Mouse (Mus musculus): Measurements from ENCODE around the gene Vax2. TPM values are rescaled to one million over a fixed set of nuclear protein-coding genes. Genes with fewer than 3 reads are reported as not detected.
A peak's percentile ranks its signal among the peaks of the same experiment; 100 is the strongest.

Gene Vax2
- total and polyA plus RNA-seq, 2 experiments from 2014 or later: not detected

DNA sequence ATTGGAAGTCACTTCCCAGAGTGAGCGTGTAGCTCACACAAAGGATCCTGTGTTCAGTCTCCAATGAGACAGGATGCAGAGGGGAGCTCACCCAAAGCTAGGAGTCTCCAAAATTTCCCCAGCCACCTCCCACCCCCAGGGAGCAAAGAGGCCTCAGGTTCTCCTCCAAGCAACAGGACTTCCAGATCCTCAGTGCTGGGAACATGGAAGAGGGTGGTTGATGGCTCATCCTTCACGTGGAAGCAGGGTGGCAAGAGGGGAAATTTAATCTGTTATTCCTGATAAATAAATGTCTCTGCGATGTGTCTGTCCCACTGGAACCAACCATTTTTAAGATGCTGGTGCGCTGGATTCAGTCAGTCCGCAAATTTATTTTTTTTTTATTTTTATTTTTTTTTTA is 6.4 kb upstream of the Vax2 start:
- no peak overlapping the region for H3K4me2 ChIP-seq (ENCODE audit: low read depth, low read length, poor library complexity, severe bottlenecking)
- no peak for DNase-seq (ENCODE audit: low spot score)
- H3K36me3 ChIP-seq (ENCODE audit: insufficient read depth, low read length): no peaks in the 10 kb centered on the region
- H3K9ac ChIP-seq (replicated peaks; ENCODE audit: low read length, poor library complexity, severe bottlenecking): no peak overlapping the region
- 16% methylated on average over 5 of the region's 5 CpGs for WGBS
- H3K27me3 ChIP-seq (ENCODE audit: insufficient read depth, low read length): peaks cover 88% of the 10 kb centered on the region
- no peaks in the 10 kb centered on the region for H3K4me1 ChIP-seq (ENCODE audit: insufficient read depth, low read length)
- no peak overlapping the region for H3K4me3 ChIP-seq (ENCODE audit: low read depth, low read length)
- no peak for TF ChIP-seq CTCF (IDR thresholded peaks at IDR 0.05)
- no peaks in the 10 kb centered on the region for H3K9me3 ChIP-seq (ENCODE audit: low read length)
- no peak overlapping the region for H3K27ac ChIP-seq (ENCODE audit: low read depth, low read length)
- ATAC-seq (ENCODE audit: low FRiP score): no peak

DNA sequence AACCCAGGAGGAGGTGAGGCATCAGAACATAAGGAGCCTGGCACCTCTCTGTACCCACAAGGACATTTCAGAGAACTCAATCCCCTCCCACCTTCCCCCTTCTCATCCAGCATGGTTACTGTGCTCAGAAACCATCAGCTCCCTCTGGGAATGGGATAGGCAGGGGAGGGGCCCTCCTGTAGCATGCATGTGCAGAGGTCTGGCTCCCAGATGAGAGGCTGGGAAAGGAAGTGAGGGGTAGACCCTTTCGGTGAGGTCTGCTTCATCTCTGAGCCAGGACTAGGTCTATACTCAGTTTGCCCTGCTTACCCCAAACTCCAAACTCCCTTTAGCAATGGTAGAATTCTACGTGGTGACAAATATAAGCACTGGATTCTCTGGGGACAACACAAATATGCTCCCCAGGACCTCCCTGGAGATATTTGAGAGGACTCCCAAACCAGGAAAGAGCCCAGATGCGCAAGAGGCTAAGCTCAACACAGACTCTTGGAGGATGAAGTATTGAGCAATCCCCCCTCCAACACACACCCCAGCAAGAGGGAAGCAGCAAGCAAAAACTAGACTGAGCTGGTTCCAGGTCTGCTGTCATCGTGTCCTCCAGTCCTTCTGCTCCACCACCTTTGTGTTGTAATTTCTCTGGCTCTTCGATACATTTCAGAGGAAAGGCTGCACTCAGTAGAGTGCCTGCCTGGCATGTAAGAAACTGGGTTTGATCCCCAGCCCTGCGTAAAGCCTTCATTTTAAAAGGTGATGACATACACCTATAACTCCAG is 3.1 kb upstream of the Vax2 start:
- WGBS: 6% methylated on average over 6 of the region's 6 CpGs
- H3K9ac ChIP-seq (replicated peaks; ENCODE audit: low read length, poor library complexity, severe bottlenecking): no peak overlapping the region
- DNase-seq (ENCODE audit: low spot score) (no peak), ATAC-seq (ENCODE audit: low FRiP score) (no peak)
- H3K36me3 ChIP-seq (ENCODE audit: insufficient read depth, low read length): no peaks in the 10 kb centered on the region
- no peaks in the 10 kb centered on the region for H3K9me3 ChIP-seq (ENCODE audit: low read length)
- peaks cover 4% of the 10 kb centered on the region; the same call in 1 of the 2 replicates for H3K4me1 ChIP-seq (ENCODE audit: insufficient read depth, low read length)
- no peak overlapping the region for H3K4me3 ChIP-seq (ENCODE audit: low read depth, low read length)
- no peak overlapping the region for H3K27ac ChIP-seq (ENCODE audit: low read depth, low read length)
- H3K4me2 ChIP-seq (ENCODE audit: low read depth, low read length, poor library complexity, severe bottlenecking): no peak overlapping the region
- H3K27me3 ChIP-seq (ENCODE audit: insufficient read depth, low read length): peaks cover 92% of the 10 kb centered on the region
- no peak for TF ChIP-seq CTCF (IDR thresholded peaks at IDR 0.05)

DNA sequence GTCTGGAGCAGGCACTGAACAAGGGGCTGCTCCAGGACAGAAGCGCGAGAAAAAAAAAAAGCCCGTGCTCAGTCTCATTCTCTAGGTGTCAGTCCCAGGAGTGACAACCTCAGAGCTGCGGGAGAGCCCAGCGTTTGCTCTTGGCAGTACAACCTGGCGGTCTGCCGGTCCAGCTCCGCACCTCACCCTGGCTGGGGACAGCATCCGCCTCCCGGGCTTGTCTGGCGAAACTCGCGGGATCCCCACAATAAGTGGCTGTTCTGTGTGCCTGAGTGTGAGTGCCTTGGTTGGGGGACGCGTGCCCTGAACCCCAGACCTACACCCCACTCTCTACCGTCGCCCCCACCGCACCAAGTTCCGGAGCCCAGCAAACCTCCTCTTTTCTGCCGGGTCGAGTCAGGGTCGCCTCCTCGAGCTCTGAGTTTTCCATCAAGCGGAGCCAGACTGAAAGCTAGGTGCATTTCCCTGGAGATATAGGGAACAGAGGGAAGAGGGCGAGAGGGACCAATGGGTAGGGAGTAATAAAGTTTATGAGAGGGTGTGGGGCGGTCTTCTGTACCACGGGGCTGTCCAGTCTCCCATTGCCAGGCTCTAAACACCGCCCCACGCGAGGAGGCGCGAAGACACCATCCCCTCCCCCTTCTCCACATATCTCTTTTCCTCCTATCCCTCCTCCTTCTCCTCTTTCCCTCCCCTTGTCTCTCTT is 550 bp upstream of the Vax2 start:
- WGBS: 1% methylated on average over 29 of the region's 32 CpGs
- H3K4me2 ChIP-seq (ENCODE audit: low read depth, low read length, poor library complexity, severe bottlenecking): peak overlapping the region; percentile 45
- no peak for ATAC-seq (ENCODE audit: low FRiP score)
- H3K9me3 ChIP-seq (ENCODE audit: low read length): no peaks in the 10 kb centered on the region
- no peak for DNase-seq (ENCODE audit: low spot score)
- peaks cover 4% of the 10 kb centered on the region; the same call in 1 of the 2 replicates for H3K4me1 ChIP-seq (ENCODE audit: insufficient read depth, low read length)
- H3K27ac ChIP-seq (ENCODE audit: low read depth, low read length): no peak overlapping the region
- peak overlapping the region; percentile 25; the same call in 1 of the 2 replicates for H3K4me3 ChIP-seq (ENCODE audit: low read depth, low read length)
- H3K27me3 ChIP-seq (ENCODE audit: insufficient read depth, low read length): peaks cover 95% of the 10 kb centered on the region
- no peak for TF ChIP-seq CTCF (IDR thresholded peaks at IDR 0.05)
- H3K9ac ChIP-seq (replicated peaks; ENCODE audit: low read length, poor library complexity, severe bottlenecking): no peak overlapping the region
- H3K36me3 ChIP-seq (ENCODE audit: insufficient read depth, low read length): no peaks in the 10 kb centered on the region

DNA sequence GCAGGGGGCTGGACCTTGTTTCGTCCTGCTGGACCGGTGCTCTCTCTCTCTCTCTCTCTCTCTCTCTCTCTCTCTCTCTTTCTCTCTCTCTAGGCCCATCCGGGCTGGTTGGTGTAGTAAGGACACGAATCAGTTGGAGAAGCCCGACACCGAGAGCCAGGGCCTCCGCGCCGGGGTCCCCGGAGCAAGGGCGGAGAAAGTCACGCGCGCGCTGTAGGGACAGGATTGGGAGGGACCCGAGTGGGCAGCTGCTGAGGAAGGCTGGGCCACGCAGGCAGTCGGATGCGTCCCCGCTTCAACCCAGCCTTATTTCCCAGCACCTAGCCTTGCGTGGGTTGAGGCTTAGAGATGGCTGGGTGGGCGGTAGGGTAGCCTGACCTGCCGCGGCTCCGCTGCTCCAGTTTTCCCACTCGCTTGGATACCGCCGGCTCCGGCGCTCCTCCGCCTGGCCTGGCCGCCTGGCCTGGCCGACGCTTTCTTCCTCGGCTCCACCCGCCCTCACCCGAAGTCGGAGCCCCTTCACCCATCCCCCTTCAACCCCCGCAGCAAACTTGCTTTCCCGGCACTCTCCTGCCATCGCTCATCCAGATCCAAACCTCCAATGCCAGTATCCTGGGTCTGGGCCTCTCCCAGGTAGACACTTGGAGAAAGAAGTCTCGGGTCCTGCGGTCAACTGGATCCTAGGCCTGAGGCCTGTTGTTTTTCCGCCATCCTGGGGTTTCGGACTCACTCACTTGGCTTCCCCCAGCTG is 836 bp downstream of the Vax2 start:
- Histone ChIP-seq H3K4me1 (ENCODE audit: insufficient read depth, low read length) (peaks cover 4% of the 10 kb centered on the region; the same call in 1 of the 2 replicates), H3K4me2 (ENCODE audit: low read depth, low read length, poor library complexity, severe bottlenecking) (peak overlapping the region; percentile 45; the same call in 1 of the 2 replicates), H3K4me3 (ENCODE audit: low read depth, low read length) (peak overlapping the region; percentile 25; the same call in 1 of the 2 replicates), H3K36me3 (ENCODE audit: insufficient read depth, low read length) (no peaks in the 10 kb centered on the region), H3K9me3 (ENCODE audit: low read length) (no peaks in the 10 kb centered on the region), H3K27ac (ENCODE audit: low read depth, low read length) (no peak overlapping the region), H3K27me3 (ENCODE audit: insufficient read depth, low read length) (peaks cover 91% of the 10 kb centered on the region), H3K9ac (replicated peaks; ENCODE audit: low read length, poor library complexity, severe bottlenecking) (no peak overlapping the region)
- DNase-seq (ENCODE audit: low spot score): no peak
- no peak for ATAC-seq (ENCODE audit: low FRiP score)
- no peak for TF ChIP-seq CTCF (IDR thresholded peaks at IDR 0.05)
- WGBS: 2% methylated on average over 44 of the region's 45 CpGs

DNA sequence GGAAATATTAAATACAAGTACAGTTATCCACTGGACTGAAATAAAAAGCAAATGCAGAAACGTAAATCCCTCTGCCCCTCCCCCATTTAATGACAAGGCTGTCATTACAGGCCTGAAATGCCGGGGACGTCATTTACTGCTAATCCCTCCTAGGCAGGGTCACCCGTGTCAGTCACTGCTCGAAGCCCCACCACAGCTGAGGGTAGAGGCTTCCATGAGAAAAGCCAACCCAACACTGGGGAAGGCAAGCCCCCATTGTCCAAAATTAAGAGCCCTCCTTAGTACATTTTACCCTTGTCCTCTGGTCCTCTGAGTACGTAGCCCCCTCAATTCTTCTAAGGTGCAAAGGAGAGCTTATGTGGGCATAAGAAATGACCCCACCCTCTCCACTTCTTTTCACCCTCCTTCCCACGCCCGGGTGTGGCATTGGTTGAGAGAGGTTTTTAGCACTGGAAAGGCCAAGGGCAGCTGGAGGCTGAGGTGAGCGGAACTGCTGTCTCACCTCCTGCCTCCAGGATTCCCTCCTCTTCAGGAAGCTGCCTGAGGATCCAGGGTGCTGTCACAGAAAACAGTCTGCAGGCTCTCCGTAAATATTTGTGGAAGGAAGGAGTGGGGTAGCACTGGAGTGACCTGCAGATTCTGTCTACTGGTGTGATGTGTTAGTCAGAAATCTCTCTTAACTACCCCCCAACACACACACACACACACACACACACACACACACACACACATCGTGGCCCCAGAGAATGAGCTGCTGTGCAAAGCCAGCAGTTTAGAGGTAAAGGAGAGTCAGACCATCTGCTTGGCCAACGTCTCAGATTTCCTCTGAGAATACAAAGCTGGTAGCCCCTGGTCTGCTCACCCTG is 2.4 kb downstream of the Vax2 start:
- H3K4me3 ChIP-seq (ENCODE audit: low read depth, low read length): no peak overlapping the region
- peaks cover 4% of the 10 kb centered on the region; the same call in 1 of the 2 replicates for H3K4me1 ChIP-seq (ENCODE audit: insufficient read depth, low read length)
- ATAC-seq (ENCODE audit: low FRiP score) (no peak), DNase-seq (ENCODE audit: low spot score) (no peak)
- H3K36me3 ChIP-seq (ENCODE audit: insufficient read depth, low read length): no peaks in the 10 kb centered on the region
- H3K27ac ChIP-seq (ENCODE audit: low read depth, low read length): no peak overlapping the region
- 3% methylated on average over 12 of the region's 12 CpGs for WGBS
- H3K9me3 ChIP-seq (ENCODE audit: low read length): no peaks in the 10 kb centered on the region
- peaks cover 88% of the 10 kb centered on the region for H3K27me3 ChIP-seq (ENCODE audit: insufficient read depth, low read length)
- TF ChIP-seq CTCF (IDR thresholded peaks at IDR 0.05): no peak
- H3K9ac ChIP-seq (replicated peaks; ENCODE audit: low read length, poor library complexity, severe bottlenecking): no peak overlapping the region
- no peak overlapping the region for H3K4me2 ChIP-seq (ENCODE audit: low read depth, low read length, poor library complexity, severe bottlenecking)
